Mouse (Mus musculus) adrenal gland, postnatal 4 days (tissue): ENCODE data around the gene Phactr1. TPM values are rescaled to one million over a fixed set of nuclear protein-coding genes. Genes with fewer than 3 reads are reported as not detected.

Experiments used
- DNase-seq, 2 experiments: peaks; one replicate each; pipeline ENCODE4 v3.0.0; 2021 to 2022; ENCODE audit warnings: low spot score in 2 of 2, mixed read lengths in 2 of 2
- total RNA-seq, 2 experiments: library from RNA; stranded (reverse); gene quantifications; 2 replicates each; pipeline ENCODE4 v1.2.3; 2021

Phactr1 gene
- total RNA-seq, 2 experiments from 2014 or later = 20.1 to 23.7 TPM

DNA sequence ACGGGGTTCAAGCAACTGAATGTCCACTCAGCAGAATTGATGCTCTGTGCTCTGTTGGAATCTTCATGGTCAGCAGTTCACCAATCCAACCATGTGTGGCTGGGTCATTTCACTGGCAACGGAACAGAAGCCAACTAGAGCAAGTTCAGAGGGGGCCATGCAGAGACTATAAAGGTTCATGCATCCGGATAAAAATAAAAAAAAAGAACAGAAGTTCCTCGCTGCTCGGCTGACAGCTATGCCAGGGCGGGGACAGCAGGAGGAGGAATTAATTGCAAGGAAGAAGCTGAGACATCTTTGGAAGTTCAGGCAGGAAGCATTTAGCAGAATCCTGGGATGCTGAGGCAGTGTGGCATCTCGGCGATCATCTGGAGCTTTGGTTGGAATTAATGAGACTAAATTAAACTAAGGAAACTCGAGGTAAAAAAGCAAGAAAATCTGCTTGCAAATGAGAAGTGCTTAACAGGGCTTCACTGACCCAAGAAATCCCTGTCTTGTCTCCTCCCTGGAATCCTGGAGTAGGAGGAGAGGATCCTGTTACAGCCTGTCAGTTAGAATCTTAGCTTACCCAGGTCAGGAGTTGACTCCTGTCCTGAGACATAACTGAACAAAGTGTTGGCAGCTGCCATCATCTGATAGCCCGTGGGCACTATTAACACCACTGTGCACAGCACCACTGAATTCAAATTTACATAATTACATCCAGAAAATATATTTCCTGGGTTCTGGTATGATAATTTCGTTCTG is 77.4 kb downstream of the Phactr1 start:
- no peak for DNase-seq

- DNase-seq = no peak
Measured at GRCm38 (mm10) chr13:42759170-42759569, 78.7 kb downstream of the Phactr1 start.

- no peak for DNase-seq
Measured at GRCm38 (mm10) chr13:42760907-42761544, 80.6 kb downstream of the Phactr1 start.

DNA sequence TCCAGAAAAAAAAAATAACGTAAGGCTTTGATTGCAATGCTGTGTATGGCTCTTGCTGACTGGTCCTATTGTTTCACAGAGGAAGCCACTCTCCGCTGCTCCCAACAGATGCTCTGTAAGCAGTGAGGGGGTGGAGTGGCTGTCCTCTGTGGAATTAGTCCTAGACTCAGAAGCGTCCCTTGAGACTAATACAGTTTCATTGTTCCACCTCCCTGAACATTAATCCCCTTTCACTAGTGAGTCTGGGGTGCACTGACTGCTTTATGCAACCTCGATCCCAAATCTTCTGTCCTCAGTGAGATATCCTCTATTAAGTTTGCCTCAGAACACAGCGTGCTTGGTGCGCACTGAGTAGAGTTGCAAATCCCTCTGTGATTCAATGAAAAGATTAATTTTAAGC is 91.9 kb downstream of the Phactr1 start:
- DNase-seq = no peak

DNA sequence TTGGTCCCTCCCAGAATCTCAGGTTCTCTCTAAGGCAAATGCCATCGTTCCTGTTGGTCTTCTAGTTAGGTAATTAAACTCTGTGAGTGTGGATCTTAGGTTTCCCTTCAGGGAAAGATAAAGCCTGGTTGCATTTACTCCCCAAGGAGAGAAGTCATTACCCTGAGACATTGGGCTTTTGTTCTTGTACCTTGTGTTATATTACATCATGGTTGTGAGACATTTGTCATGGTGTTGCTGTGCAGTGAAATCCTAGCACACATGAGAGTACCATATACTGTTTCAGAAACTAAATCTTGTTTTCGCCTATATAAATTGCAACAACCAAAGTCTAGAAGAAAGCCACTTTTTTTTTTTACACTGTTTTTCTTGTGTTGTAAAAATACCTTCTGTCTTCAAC is 93.6 kb downstream of the Phactr1 start:
- DNase-seq = no peak

- DNase-seq = no peak
Measured at GRCm38 (mm10) chr13:42782151-42782550, 101.7 kb downstream of the Phactr1 start.

DNA sequence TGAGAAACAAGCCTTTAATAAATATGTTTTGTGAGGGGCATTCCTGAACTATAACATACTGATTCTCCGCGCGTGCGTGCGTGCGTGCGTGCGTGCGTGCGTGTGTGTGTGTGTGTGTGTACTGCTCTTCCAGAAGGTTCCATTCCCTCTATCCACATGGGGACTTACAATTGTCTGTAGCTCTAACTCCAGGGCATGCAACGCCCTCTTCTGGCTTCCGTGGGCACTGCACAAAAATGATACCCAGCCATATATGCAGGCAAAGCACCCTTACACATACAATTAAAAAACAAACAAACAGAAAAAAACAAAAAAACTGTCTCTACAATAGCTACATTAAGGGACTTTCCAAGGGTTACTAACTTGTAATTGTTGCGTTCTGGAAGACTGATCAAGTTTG is 108.8 kb downstream of the Phactr1 start:
- DNase-seq = no peak

GRCm38 (mm10) chr13:42792279-42792678 is 111.9 kb downstream of the Phactr1 start:
- no peak for DNase-seq

DNA sequence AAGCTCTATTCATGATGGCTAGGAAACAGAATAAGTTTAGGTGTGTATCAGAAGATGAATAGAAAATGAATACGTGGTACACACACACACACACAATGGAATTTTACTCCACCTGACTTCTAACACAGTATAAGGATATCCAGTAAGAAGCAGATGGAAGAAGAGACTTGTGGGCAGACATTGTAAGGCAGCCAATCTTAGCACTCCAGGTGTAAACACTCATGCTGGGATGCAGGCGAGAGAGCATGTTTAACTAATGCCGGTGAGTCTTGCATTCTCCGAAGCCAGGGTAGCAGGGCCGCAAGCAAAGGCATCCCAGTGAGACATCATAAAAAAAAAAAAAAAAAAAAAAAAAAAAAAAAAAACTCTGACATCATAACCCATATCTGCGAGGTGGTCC is 120.1 kb downstream of the Phactr1 start:
- DNase-seq = no peak

GRCm38 (mm10) chr13:42804314-42804713 is 123.9 kb downstream of the Phactr1 start:
- no peak for DNase-seq

- no peak for DNase-seq
Measured at GRCm38 (mm10) chr13:42812762-42813161, 132.3 kb downstream of the Phactr1 start.

DNA sequence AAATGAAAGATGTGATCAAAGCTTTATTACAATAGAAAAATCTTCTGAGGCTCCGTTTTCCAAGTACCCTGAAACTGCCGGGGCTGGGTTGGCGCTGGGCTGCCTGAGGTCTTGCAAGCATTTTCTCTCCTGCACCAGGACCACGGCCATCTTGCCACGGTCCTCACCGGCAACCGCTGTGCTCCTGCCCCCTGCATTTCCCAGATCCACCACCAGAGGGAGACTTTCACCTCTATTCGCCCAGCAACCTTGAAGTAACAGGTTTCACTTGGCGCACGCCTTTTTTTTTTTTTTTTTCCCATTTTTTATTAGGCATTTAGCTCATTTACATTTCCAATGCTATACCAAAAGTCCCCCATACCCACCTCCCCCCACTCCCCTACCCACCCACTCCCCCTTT is 138.0 kb downstream of the Phactr1 start:
- peak in 1 of 2 experiments; percentile 21 for DNase-seq

DNA sequence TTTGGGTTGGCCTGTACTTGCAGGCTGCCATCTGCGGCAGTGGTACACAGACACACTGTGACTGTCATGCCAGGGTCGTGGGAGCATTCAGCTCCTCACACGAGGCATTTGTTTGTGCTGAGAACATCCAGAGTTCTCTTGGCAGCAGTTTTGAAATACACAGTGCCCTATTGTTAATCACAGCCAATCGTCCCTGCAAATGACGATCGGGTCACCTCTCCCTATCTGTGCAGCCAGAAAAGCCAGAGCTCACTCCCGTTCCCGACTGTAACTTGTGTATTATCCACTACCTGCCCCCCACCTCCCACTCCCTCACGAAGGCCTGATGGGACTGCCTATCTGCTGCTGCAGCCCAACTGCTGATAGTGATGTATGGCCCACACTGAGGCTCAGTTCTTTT is 140.1 kb downstream of the Phactr1 start:
- no peak for DNase-seq

DNA sequence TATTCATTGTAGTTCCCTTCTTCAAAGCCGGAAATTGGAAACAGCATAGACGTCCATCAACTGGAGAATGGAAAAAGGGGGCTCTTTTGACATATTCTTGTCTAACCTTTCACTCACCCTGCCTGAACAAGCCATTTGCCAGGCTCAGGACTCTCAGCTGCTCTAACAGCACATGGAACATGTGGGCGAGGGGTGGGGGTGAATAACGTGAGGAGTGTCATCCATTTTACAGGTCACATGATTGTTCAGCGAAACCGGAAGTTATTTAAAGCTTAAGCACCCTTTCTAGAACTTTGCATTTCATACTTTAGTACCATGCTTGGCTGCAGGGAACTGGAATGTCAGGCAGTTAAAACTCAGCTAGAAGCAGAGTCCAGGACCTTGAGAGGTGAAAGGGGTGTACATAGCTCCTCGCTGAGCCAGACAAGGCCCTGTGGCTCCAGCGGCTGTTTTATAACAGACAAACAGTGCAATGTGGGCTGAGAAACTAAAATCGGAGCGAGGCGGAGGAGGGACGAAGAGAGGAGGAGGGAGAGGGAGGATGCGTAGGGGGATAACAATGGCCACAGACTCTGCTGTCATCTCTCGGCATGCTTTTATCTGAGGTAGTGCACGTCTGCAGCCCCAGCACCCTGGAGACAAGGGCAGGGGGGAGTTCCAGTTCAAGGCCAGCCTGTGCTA is 141.1 kb downstream of the Phactr1 start:
- no peak for DNase-seq

- peak; percentile 63 to 69 for DNase-seq
Measured at GRCm38 (mm10) chr13:42822545-42822944, 142.1 kb downstream of the Phactr1 start.

- DNase-seq = no peak
Measured at GRCm38 (mm10) chr13:42823875-42824274, 143.5 kb downstream of the Phactr1 start.

DNA sequence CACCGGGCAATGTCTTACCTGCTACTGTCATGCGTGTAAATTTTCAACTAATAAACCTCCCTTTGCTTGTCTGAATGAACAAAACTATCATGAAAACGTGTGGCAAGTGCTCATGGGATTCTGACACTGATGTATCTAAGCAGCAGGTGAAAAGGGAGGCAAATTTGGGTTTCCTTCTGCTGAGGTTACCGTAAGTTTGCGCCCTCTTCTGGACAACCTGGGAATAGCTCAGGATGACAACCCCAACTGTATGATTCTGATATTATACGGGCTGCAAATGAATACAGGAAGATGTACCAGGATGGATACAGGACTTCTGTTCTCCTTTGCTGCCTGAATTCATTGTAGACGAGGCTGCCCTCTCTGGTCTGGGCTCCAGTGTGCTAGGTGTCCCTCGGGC is 146.2 kb downstream of the Phactr1 start:
- DNase-seq = no peak

GRCm38 (mm10) chr13:42828978-42829377 is 148.6 kb downstream of the Phactr1 start:
- no peak for DNase-seq

GRCm38 (mm10) chr13:42835441-42835840 is 155.0 kb downstream of the Phactr1 start:
- DNase-seq = no peak

- no peak for DNase-seq
Measured at GRCm38 (mm10) chr13:42839358-42839757, 158.9 kb downstream of the Phactr1 start.

DNA sequence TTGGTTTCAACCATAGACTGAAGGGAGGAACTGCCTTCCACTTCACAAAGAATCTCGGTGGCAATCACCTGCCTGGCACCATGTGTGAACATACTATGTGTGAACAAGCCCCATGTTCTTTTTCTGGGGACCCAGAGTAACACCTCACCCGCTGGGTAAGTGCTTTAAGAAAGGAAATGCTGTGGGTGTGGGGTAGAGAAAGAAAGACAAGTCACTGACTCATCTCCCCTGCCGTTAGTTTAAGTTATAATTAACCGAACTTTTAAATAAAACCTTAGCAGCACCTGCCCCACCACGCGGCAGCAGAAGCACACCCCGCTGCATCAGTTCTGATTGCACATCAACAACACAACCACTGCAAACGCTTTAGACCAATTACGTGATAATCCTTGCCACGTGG is 171.7 kb downstream of the Phactr1 start:
- no peak for DNase-seq

- DNase-seq = no peak
Measured at GRCm38 (mm10) chr13:42853900-42854595, 173.6 kb downstream of the Phactr1 start.
